Mouse (Mus musculus): ENCODE results near the gene Vill. TPM values are rescaled to one million over a fixed set of nuclear protein-coding genes. Genes with fewer than 3 reads are reported as not detected.

Gene Vill
- polyA plus RNA-seq, 1 experiment from 2014 or later: 17.2 TPM

GRCm38 (mm10) chr9:119089437-119089836 lies 36.9 kb downstream of the Vill start:
- Histone ChIP-seq H3K4me2 (replicated peaks) (no peak overlapping the region), H3K27me3 (replicated peaks) (no peaks in the 10 kb centered on the region), H3K4me1 (replicated peaks) (peaks cover 38% of the 10 kb centered on the region), H3K27ac (no peak overlapping the region), H3K4me3 (replicated peaks) (no peak overlapping the region), H3K36me3 (no peaks in the 10 kb centered on the region), H3K9me3 (no peaks in the 10 kb centered on the region), H3K9ac (no peak overlapping the region)
- ATAC-seq: no peak
- 62% methylated on average over 7 of the region's 7 CpGs for whole genome bisulfite sequencing

DNA sequence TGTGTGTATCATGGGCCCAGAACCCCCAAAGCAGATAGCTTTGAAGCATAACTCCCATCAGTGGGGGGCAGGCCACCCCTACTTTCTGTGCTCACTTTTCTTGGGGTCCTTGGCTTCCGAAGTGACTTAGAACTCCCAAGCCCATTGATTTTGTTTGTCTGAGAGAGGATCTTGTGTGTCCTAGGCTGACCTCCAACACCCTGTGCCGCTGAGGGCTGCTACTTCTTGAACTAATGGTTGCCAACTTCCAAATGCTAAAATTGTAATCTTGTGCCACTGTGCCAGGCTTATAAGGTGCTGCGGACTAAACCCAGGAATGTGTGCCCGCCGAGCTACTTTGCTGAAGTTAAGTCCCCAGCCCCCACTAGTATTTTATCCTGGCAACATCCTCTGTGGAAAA lies 37.9 kb downstream of the Vill start:
- WGBS: 96% methylated on average over 5 of the region's 5 CpGs
- Histone ChIP-seq H3K27me3 (replicated peaks) (no peaks in the 10 kb centered on the region), H3K4me1 (replicated peaks) (peaks cover 38% of the 10 kb centered on the region), H3K4me3 (replicated peaks) (no peak overlapping the region), H3K36me3 (no peaks in the 10 kb centered on the region), H3K27ac (no peak overlapping the region), H3K9me3 (no peaks in the 10 kb centered on the region), H3K9ac (no peak overlapping the region), H3K4me2 (replicated peaks) (no peak overlapping the region)
- no peak for ATAC-seq

- no peak overlapping the region for H3K27ac ChIP-seq
- H3K4me3 ChIP-seq (replicated peaks): no peak overlapping the region
- no peaks in the 10 kb centered on the region for H3K27me3 ChIP-seq (replicated peaks)
- H3K4me2 ChIP-seq (replicated peaks): peak overlapping the region; percentile 94
- 69% methylated on average over 12 of the region's 12 CpGs for WGBS
- no peaks in the 10 kb centered on the region for H3K9me3 ChIP-seq
- no peak overlapping the region for H3K9ac ChIP-seq
- no peak for ATAC-seq
- H3K36me3 ChIP-seq: no peaks in the 10 kb centered on the region
- peaks cover 33% of the 10 kb centered on the region for H3K4me1 ChIP-seq (replicated peaks)
Observed at GRCm38 (mm10) chr9:119091581-119092310, 39.2 kb downstream of the Vill start.

GRCm38 (mm10) chr9:119092473-119093418 lies 40.2 kb downstream of the Vill start:
- H3K9ac ChIP-seq: peak overlapping the region; percentile 48
- ATAC-seq: no peak
- WGBS: 2% methylated on average over 45 of the region's 45 CpGs
- no peak overlapping the region for H3K27ac ChIP-seq
- no peaks in the 10 kb centered on the region for H3K9me3 ChIP-seq
- no peaks in the 10 kb centered on the region for H3K36me3 ChIP-seq
- no peaks in the 10 kb centered on the region for H3K27me3 ChIP-seq (replicated peaks)
- H3K4me3 ChIP-seq (replicated peaks): peak overlapping the region; percentile 55
- peak overlapping the region; percentile 94 for H3K4me2 ChIP-seq (replicated peaks)
- peaks cover 25% of the 10 kb centered on the region for H3K4me1 ChIP-seq (replicated peaks)

DNA sequence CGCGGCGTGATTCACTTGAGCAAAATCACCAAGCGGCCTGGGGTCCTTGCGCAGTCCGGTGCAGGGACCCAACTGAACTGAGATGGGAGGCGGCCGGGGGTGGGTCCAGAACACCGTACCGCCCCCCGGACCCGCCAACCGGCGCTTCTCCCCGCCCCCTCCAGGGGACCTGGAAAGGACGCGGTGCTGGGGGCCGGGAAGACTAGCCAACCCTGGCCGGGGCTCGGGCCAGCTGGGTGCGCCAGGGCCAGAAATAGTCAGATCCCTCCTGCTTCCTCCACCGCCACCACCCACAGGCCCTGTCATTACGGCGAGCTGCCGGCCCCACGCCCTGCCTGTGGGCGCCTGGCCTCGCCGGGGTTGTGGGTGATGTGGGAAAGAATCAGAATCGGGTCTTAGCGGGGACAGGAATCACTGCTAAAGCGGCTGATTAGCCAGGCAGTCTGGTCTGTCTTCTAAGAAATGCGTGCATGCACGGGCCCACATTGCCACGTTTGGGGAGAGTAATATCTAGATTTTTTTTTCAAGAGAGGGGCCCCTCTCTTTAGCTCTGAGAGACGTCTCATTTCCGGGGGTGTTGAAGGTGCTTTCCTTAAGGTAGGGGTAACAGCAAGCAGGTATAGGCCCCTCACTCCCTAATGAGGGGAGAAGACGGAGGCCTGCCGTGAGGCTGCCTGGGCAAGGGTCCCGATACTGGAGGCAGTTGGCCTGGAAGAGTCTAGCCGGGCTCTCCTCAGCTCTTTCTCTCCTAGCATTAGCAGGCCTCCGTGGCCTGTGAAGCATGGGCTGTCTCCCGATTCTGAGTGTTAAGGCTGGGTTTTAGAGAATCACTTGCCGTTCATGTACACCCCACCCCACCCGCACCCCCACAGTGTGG lies 41.1 kb downstream of the Vill start, which contains the start of gene Plcd1:
Plcd1 (minus strand) TSS at position 84 of the 877 bp plus-strand sequence.
- 14% methylated on average over 45 of the region's 45 CpGs for WGBS
- H3K27me3 ChIP-seq (replicated peaks): no peaks in the 10 kb centered on the region
- peak within 1 kb of the TSS; percentile 94 for H3K4me2 ChIP-seq (replicated peaks)
- no peaks in the 10 kb centered on the region for H3K36me3 ChIP-seq
- H3K4me1 ChIP-seq (replicated peaks): peaks cover 21% of the 10 kb centered on the region
- peak within 1 kb of the TSS; percentile 55 for H3K4me3 ChIP-seq (replicated peaks)
- peak; percentile 77 for ATAC-seq
- peak within 1 kb of the TSS; percentile 13; the same call in 1 of the 2 replicates for H3K27ac ChIP-seq
- peak within 1 kb of the TSS; percentile 48 for H3K9ac ChIP-seq
- H3K9me3 ChIP-seq: no peaks in the 10 kb centered on the region

DNA sequence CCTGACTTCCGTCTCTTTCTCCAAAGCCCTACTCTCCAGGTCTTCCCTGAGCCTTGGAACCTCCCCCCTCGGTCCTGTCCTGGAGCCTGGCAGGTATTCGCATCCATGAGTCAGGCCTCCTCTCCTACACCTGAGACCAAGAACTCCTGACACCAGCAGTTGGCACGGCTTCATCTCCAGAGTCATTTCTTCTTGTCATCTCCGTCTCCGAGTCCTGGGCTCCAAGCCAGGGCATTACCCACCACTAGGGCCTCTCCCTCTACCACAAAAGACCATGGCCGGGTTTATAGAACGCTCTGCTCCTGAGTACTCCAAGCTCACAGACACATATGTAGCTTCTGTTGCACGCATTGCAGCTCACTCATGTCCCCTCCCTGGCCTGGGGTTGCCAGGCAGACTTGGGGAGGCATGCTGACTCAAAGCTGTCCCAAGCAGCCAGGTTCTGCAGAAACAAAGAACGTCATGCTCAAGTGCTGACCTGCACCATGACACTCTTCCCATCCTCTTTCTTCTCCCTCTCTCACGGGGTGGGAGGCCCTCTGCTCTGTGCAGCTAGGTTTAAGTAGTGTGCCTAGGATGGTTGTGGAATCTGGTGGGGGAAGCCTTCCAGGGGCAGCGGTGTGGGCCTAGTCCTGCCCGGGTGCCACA lies 42.0 kb downstream of the Vill start:
- Histone ChIP-seq H3K27ac (no peak overlapping the region), H3K27me3 (replicated peaks) (no peaks in the 10 kb centered on the region), H3K36me3 (no peaks in the 10 kb centered on the region), H3K9me3 (no peaks in the 10 kb centered on the region), H3K4me1 (replicated peaks) (peaks cover 16% of the 10 kb centered on the region), H3K4me2 (replicated peaks) (no peak overlapping the region), H3K4me3 (replicated peaks) (no peak overlapping the region), H3K9ac (no peak overlapping the region)
- ATAC-seq: no peak
- 79% methylated on average over 13 of the region's 13 CpGs for WGBS

DNA sequence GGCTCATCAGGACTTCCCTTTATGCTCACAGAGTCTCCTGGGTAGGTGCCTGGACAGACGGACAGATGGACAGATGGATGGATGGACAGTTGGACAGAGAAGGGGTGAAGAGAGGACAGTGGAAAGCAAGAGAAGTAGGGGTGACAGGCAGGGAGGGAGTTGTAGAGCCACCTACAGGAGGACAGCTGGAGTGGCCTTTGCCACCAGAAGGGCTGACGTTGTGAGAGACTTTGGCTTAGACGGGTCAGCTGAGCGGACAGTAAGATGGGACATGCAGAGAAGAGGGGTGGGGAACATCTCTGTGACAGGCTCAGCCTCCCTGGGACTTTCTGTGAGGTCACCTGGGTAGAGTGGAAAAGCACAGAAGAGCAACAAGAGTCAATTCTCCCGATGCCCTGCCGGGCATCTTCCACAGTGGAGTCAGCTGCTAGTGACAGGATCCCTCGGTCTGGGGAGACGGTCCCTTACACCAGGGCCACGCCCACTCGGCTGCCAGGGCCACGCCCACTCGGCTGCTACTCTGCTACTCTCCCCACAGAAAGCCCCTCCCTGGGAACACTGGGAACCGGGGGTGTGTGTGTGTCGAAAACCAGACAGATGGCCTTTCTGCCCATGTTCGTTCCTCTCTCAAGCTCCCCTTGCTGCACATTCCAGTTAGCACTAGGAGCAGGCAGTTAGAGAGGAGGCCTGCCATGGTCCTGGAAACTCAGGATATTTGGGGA lies 47.8 kb downstream of the Vill start:
- Histone ChIP-seq H3K27me3 (replicated peaks) (0 out of 2 replicates have a peak, but pooled peaks cover 4% of the 10 kb centered on the region), H3K36me3 (no peaks in the 10 kb centered on the region), H3K9ac (no peak overlapping the region), H3K4me3 (replicated peaks) (no peak overlapping the region), H3K4me2 (replicated peaks) (no peak overlapping the region), H3K4me1 (replicated peaks) (no peaks in the 10 kb centered on the region), H3K27ac (no peak overlapping the region), H3K9me3 (no peaks in the 10 kb centered on the region)
- WGBS: 14% methylated on average over 15 of the region's 15 CpGs
- 0 out of 2 replicates have a peak, but pooled peaks have one; percentile 24 for ATAC-seq

DNA sequence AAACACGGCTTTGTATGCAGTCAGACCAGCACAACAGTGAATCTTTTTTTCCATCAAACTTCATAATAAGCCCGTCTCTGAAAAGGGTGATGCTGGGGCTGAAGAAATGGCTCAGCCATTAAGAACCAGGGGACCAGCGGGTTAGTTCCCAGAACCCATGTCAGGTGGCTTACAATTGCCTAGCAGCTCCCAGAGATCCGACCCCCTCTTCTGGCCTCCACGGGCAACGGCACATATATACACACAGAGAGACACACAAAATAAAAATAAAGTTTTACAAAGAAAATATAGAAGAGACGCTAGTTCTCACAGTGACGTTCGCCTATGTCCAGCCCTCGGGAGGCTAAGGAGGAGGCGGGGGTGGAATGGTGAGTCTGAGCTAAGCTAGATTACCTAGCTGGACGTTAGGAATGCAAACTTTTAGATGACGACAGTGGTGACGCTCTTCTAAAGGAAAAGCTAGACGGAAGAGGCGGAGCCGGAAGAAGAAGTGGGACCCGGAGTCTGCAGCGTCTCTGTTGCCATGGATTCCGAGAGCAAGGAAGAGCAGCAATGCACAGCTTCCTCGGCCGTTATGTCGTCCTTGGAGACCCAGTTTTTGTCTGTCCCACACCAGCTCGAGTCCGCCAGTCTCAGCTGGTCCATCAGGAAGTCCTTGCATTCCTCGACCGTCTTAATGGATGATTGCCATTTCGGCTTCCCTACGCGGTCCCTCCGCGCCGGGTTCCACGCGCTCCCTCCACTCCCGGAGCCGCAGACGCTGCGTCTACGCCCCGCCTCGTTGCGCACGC lies 49.6 kb downstream of the Vill start, which contains the start of gene Dlec1:
Dlec1 (plus strand) TSS at position 487 of the 791 bp plus-strand sequence.
- Histone ChIP-seq H3K9me3 (no peaks in the 10 kb centered on the region), H3K27ac (no peak within 1 kb of the TSS), H3K27me3 (replicated peaks) (0 out of 2 replicates have a peak, but pooled peaks cover 4% of the 10 kb centered on the region), H3K4me1 (replicated peaks) (no peaks in the 10 kb centered on the region), H3K36me3 (no peaks in the 10 kb centered on the region), H3K4me3 (replicated peaks) (peak within 1 kb of the TSS; percentile 61), H3K4me2 (replicated peaks) (peak within 1 kb of the TSS; percentile 94), H3K9ac (peak within 1 kb of the TSS; percentile 44)
- 3% methylated on average over 44 of the region's 44 CpGs for WGBS
- peak; percentile 88 for ATAC-seq

DNA sequence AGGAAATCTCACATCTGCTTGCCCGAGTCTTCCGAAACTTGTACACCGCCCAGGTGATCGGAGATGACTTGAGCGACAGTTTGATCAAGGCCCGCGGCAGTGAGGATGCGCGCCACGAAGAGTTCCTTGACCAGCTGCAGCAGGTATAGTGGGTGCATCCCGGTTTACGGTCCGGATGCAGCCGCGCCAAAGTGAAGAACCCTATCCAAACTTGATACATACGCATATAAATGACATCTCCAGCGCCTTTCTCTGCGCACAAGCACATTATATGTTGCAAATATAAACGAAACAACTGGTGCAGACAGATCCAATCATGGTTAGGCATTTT lies 50.2 kb downstream of the Vill start:
- Histone ChIP-seq H3K27me3 (replicated peaks) (0 out of 2 replicates have a peak, but pooled peaks cover 4% of the 10 kb centered on the region), H3K4me3 (replicated peaks) (peak overlapping the region; percentile 61), H3K36me3 (no peaks in the 10 kb centered on the region), H3K9me3 (no peaks in the 10 kb centered on the region), H3K9ac (peak overlapping the region; percentile 44), H3K27ac (no peak overlapping the region), H3K4me1 (replicated peaks) (no peaks in the 10 kb centered on the region), H3K4me2 (replicated peaks) (peak overlapping the region; percentile 94)
- WGBS: 3% methylated on average over 19 of the region's 19 CpGs
- ATAC-seq: no peak; the same call in none of the 2 replicates

DNA sequence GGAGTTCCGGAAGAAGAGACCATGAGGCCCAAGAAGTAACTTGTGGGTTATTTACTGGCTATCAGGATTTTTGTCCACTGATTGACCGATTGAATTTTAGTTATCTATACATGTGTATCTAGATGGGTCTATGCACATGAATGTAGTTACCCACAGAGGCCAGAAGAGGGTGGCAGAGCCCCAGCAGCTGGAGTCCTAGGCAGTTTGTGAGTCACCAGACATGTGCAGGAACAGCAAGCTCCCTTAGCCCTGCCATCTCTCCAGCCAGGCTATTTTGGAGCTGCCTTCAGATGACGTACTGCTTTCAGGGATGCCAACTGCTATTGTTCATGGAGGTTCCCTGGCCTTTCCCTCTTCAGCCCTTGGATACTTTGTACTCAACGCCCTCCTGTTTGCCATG lies 55.0 kb downstream of the Vill start:
- no peak overlapping the region for H3K4me2 ChIP-seq (replicated peaks)
- no peak overlapping the region for H3K4me3 ChIP-seq (replicated peaks)
- ATAC-seq: no peak
- H3K27me3 ChIP-seq (replicated peaks): 0 out of 2 replicates have a peak, but pooled peaks cover 4% of the 10 kb centered on the region
- no peaks in the 10 kb centered on the region for H3K4me1 ChIP-seq (replicated peaks)
- H3K9me3 ChIP-seq: no peaks in the 10 kb centered on the region
- WGBS: 86% methylated on average over 4 of the region's 4 CpGs
- H3K36me3 ChIP-seq: no peaks in the 10 kb centered on the region
- no peak overlapping the region for H3K27ac ChIP-seq
- H3K9ac ChIP-seq: no peak overlapping the region

All from intestine, embryonic 15.5 days (tissue).